Mouse (Mus musculus) lung, postnatal 0 days (tissue): ENCODE results near the gene Slc25a33.

Source experiments
- CTCF ChIP-seq: IDR thresholded peaks from 2 replicates; pipeline ENCODE4 v1.5.1; 2016; ENCODE audit warnings: antibody characterized with exemption, mild to moderate bottlenecking
- EP300 ChIP-seq: IDR thresholded peaks from 2 replicates; pipeline ENCODE4 v1.6.1; 2016; ENCODE audit warnings: antibody characterized with exemption, mild to moderate bottlenecking, control low read depth

DNA sequence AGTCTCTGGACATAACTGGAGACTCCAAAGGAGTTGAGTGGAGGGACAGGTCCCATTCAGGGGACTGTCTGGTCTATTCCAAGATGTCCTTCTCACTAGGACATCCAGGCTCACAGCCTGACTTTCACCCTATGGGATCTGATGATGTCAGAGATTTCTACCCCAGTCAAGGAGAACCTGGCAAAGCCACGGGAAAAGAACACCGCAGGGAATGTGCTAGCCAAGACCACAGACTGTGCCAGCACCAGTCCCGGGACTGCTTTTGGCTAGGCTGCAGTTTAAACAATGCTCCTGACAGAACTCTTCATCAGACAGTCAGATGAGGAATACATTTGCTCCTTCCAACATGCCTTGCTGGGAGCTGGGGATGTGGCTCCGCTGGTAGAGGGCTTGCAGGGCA lies 74.1 kb downstream of the Slc25a33 start:
- TF ChIP-seq CTCF (no peak), EP300 (no peak)
